ENCODE assay signal across 11 mouse cellular contexts in the genomic region with DNA sequence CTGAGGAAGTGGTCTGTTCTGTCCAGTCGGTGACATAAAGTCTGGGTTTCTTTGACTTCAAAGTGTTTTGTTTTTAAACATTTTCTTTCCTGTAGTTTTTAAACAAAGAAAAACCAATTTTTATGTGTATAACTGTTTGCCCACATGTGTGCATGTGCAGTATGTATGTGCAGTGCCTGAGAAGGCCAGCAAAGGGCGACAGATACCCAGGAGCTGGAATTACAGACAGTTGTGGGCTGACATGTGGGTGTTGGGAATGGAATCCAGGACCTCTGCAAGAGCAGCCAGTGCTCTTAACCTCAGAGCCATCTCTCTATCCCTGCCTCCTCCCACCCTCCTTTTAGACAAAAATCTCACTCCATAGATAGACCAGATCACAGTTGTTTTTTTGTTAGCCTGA.
"Had no signal": no experiment of that assay in that cellular context is flagged by ENCODE, and none has a peak within 500 bp of the region (broad histone marks: within the 10 kb centered on the region; RNA-seq: fewer than 3 reads in every experiment).

No protein-coding gene starts in this region.

- H3K4me3 ChIP-seq: midbrain, embryonic 12.5 days; midbrain, embryonic 15.5 days; neural tube, embryonic 12.5 days; stomach, embryonic 15.5 days had no signal

- H3K9me3 ChIP-seq: midbrain, embryonic 15.5 days; stomach, embryonic 15.5 days had no signal

- DNase-seq: lung, adult 18-20 months; lung, embryonic 14.5 days; lung, postnatal 10 days; lung, postnatal 4 days; thymus, adult 2 months; thymus, postnatal 25 days; thymus, postnatal 4 days had no signal

- H3K4me1 ChIP-seq: midbrain, embryonic 12.5 days; midbrain, embryonic 15.5 days; stomach, embryonic 15.5 days had no signal

- H3K27me3 ChIP-seq: midbrain, embryonic 12.5 days; midbrain, embryonic 15.5 days; neural tube, embryonic 12.5 days; stomach, embryonic 15.5 days had no signal

- H3K36me3 ChIP-seq: midbrain, embryonic 12.5 days; midbrain, embryonic 15.5 days; neural tube, embryonic 12.5 days; stomach, embryonic 15.5 days had no signal
